Mouse (Mus musculus): ENCODE data around the gene Nckipsd. TPM values are rescaled to one million over a fixed set of nuclear protein-coding genes. Genes with fewer than 3 reads are reported as not detected.

Gene Nckipsd
- polyA plus RNA-seq, 1 experiment from 2014 or later = 10.5 TPM

Small RNAs within 50 kb of the gene (microRNA-seq; reads per million reads assigned to microRNA genes)
- gene Gm23156 = not detected

Other genes with a start within 250 kb of the Nckipsd start
- gene Impdh2, start 248.1 kb upstream of the Nckipsd start, polyA plus RNA-seq (2014; fragmentation: Nextera tagmentation; extraction: Ambion mirVana) = 94.2 and 97.5 TPM in 2 replicates
- 74.3 and 78.1 TPM in 2 replicates for gene Ndufaf3, start 240.9 kb upstream of the Nckipsd start, polyA plus RNA-seq (2014; fragmentation: Nextera tagmentation; extraction: Ambion mirVana)
- gene Dalrd3, start 238.5 kb upstream of the Nckipsd start, polyA plus RNA-seq (2014; fragmentation: Nextera tagmentation; extraction: Ambion mirVana) = 71.8 and 71.9 TPM in 2 replicates
- 39.8 and 46.9 TPM in 2 replicates for gene Wdr6, start 229.6 kb upstream of the Nckipsd start, polyA plus RNA-seq (2014; fragmentation: Nextera tagmentation; extraction: Ambion mirVana)
- gene P4htm, start 210.7 kb upstream of the Nckipsd start, polyA plus RNA-seq (2014; fragmentation: Nextera tagmentation; extraction: Ambion mirVana) = 16.1 and 20.6 TPM in 2 replicates
- 33.5 and 34.8 TPM in 2 replicates for gene Arih2, start 159.0 kb upstream of the Nckipsd start, polyA plus RNA-seq (2014; fragmentation: Nextera tagmentation; extraction: Ambion mirVana)
- 50.2 and 65.3 TPM in 2 replicates for gene Slc25a20, start 146.3 kb upstream of the Nckipsd start, polyA plus RNA-seq (2014; fragmentation: Nextera tagmentation; extraction: Ambion mirVana)
- 31.5 and 33.5 TPM in 2 replicates for gene Prkar2a, start 119.1 kb upstream of the Nckipsd start, polyA plus RNA-seq (2014; fragmentation: Nextera tagmentation; extraction: Ambion mirVana)
- gene Ip6k2, start 24.6 kb upstream of the Nckipsd start, polyA plus RNA-seq (2014; fragmentation: Nextera tagmentation; extraction: Ambion mirVana) = 45.0 and 45.6 TPM in 2 replicates
- gene Celsr3, start 18.0 kb downstream of the Nckipsd start, polyA plus RNA-seq (2014; fragmentation: Nextera tagmentation; extraction: Ambion mirVana) = 0.01 and 0.12 TPM in 2 replicates
- 7.6 and 8.7 TPM in 2 replicates for gene Slc26a6, start 44.9 kb downstream of the Nckipsd start, polyA plus RNA-seq (2014; fragmentation: Nextera tagmentation; extraction: Ambion mirVana)
- gene Tmem89, start 106.3 kb downstream of the Nckipsd start, polyA plus RNA-seq (2014; fragmentation: Nextera tagmentation; extraction: Ambion mirVana) = not detected in 2 replicates
- gene Uqcrc1, start 128.3 kb downstream of the Nckipsd start, polyA plus RNA-seq (2014; fragmentation: Nextera tagmentation; extraction: Ambion mirVana) = 952 and 972 TPM in 2 replicates
- gene Col7a1, start 145.2 kb downstream of the Nckipsd start, polyA plus RNA-seq (2014; fragmentation: Nextera tagmentation; extraction: Ambion mirVana) = 0.47 and 0.72 TPM in 2 replicates
- gene Ucn2, start 177.6 kb downstream of the Nckipsd start, polyA plus RNA-seq (2014; fragmentation: Nextera tagmentation; extraction: Ambion mirVana) = not detected in 2 replicates
- gene Pfkfb4, start 183.4 kb downstream of the Nckipsd start, polyA plus RNA-seq (2014; fragmentation: Nextera tagmentation; extraction: Ambion mirVana) = 2.9 and 3.2 TPM in 2 replicates
- 51.9 and 54.3 TPM in 2 replicates for gene Shisa5, start 230.2 kb downstream of the Nckipsd start, polyA plus RNA-seq (2014; fragmentation: Nextera tagmentation; extraction: Ambion mirVana)